In genomic region chr2:26309739-26310138, GRCm38 (mm10) we compare ENCODE assay signal across 8 mouse cellular contexts. TPM values are rescaled to one million over a fixed set of nuclear protein-coding genes. Genes with fewer than 3 reads are reported as not detected.
DNase-seq lines count a peak whose midpoint lies in the region; ATAC-seq lines count a peak whose summit lies in the region.

No protein-coding gene starts in this region.

- H3K4me1 ChIP-seq in limb, embryonic 10.5 days: peaks cover 41% of the 10 kb centered on the region

- H3K36me3 ChIP-seq in limb, embryonic 10.5 days: no peaks in the 10 kb centered on the region

- DNase-seq in frontal cortex, postnatal 25 days (ENCODE audit: low spot score in 2 of 2): no peak
- peak; percentile 91 for DNase-seq in forelimb bud, embryonic 11.5 days (ENCODE audit: low read depth, low spot score)
- DNase-seq in limb, embryonic 10.5 days (ENCODE audit: low spot score): peak; percentile 57
- peak; percentile 49 for DNase-seq in neural tube, embryonic 10.5 days (ENCODE audit: extremely low spot score, low spot score)
- DNase-seq in adrenal gland, postnatal 14 days: no peak
- DNase-seq in B cell, adult 2 months: no peak
- DNase-seq in spleen, adult 18-20 months: no peak

- H3K27me3 ChIP-seq in limb, embryonic 10.5 days (ENCODE audit: low read depth, poor library complexity, severe bottlenecking): no peaks in the 10 kb centered on the region

- 0 out of 2 replicates have a peak, but pooled peaks have one; percentile 21 for ATAC-seq in frontal cortex, adult (ENCODE audit: low TSS enrichment)

- H3K4me3 ChIP-seq in limb, embryonic 10.5 days: peak overlapping the region; percentile 19

- WGBS in limb, embryonic 10.5 days: 38% methylated on average over 10 of the region's 10 CpGs

- H3K9me3 ChIP-seq in limb, embryonic 10.5 days (replicated peaks): no peaks in the 10 kb centered on the region

- H3K27ac ChIP-seq in limb, embryonic 10.5 days: peak overlapping the region; percentile 84

RNA-seq across cellular contexts. Expression of gene Gpsm1, which starts 5.6 kb away (rescaled TPM):
- polyA plus RNA-seq in limb, embryonic 10.5 days (2016; fragmentation: Nextera tagmentation; extraction: Ambion mirVana): 83.6 and 91.4 TPM in 2 replicates
- total RNA-seq in adrenal gland, postnatal 14 days (2021): 14.1 TPM in 2 replicates

RNA-seq across cellular contexts. Expression of gene Ccdc187, which starts 15.4 kb away (rescaled TPM):
- 0.01 TPM in 1 of 2 replicates, not detected in the other for polyA plus RNA-seq in limb, embryonic 10.5 days (2016; fragmentation: Nextera tagmentation; extraction: Ambion mirVana)
- total RNA-seq in adrenal gland, postnatal 14 days (2021): 1.0 and 1.5 TPM in 2 replicates

RNA-seq across cellular contexts. Expression of gene Dnlz, which starts 42.2 kb away (rescaled TPM):
- 33.9 and 36.8 TPM in 2 replicates for polyA plus RNA-seq in limb, embryonic 10.5 days (2016; fragmentation: Nextera tagmentation; extraction: Ambion mirVana)
- total RNA-seq in adrenal gland, postnatal 14 days (2021): 19.0 and 19.8 TPM in 2 replicates

RNA-seq across cellular contexts. Expression of gene Card9, which starts 51.0 kb away (rescaled TPM):
- 0.49 and 0.54 TPM in 2 replicates for polyA plus RNA-seq in limb, embryonic 10.5 days (2016; fragmentation: Nextera tagmentation; extraction: Ambion mirVana)
- total RNA-seq in adrenal gland, postnatal 14 days (2021): 1.2 and 1.6 TPM in 2 replicates

Comparison
In these comparisons a context has a peak if more than half of its experiments do, and no peak if none do; other contexts are left out.
1. DNase-seq: peak in forelimb bud, embryonic 11.5 days (single experiment), limb, embryonic 10.5 days (single experiment) and neural tube, embryonic 10.5 days (single experiment); none in frontal cortex, postnatal 25 days (0 of 2), adrenal gland, postnatal 14 days (single experiment), B cell, adult 2 months (0 of 2) and spleen, adult 18-20 months (0 of 2).